Mouse (Mus musculus) C3H10T1/2 (cell line): ENCODE data around the gene Ldhc. TPM values are rescaled to one million over a fixed set of nuclear protein-coding genes. Genes with fewer than 3 reads are reported as not detected.

Experiments
- polyA plus RNA-seq, 2 experiments: library from polyadenylated mRNA; unstranded; fragments of >200 nt; fragmentation: generic; extraction: Trizol; gene quantifications; one replicate each; pipeline ENCODE4 v1.2.1; 2012; ENCODE audit warnings: missing spikeins in 2 of 2

The Ldhc gene
- not detected for polyA plus RNA-seq

GRCm38 (mm10) chr7:46860996-46861395 is at the start of gene Ldhc:
Gene Ldhc (plus strand): TSS chr7:46861203.

GRCm38 (mm10) chr7:46840787-46841525 is 20.0 kb upstream of the Ldhc start, which contains the start of gene Ldha:
Gene Ldha (plus strand): TSS chr7:46841475.

GRCm38 (mm10) chr7:46919551-46920176 is 58.7 kb downstream of the Ldhc start, which contains the start of gene Tsg101:
Gene Tsg101 (minus strand): TSS chr7:46919969.

Other genes with a start within 250 kb of the Ldhc start
- 10 to 100 TPM in 1 of 2 experiments, 1 to 10 TPM in 1; 8.7 to 18.8 TPM for gene Sergef, start 221.4 kb upstream of the Ldhc start, polyA plus RNA-seq
- gene Tph1, start 188.7 kb upstream of the Ldhc start, polyA plus RNA-seq = not detected
- 10 to 100 TPM; 12.0 to 19.1 TPM for gene Saal1, start 150.5 kb upstream of the Ldhc start, polyA plus RNA-seq
- gene Saa3, start 145.5 kb upstream of the Ldhc start, polyA plus RNA-seq = not detected
- gene Saa4, start 128.6 kb upstream of the Ldhc start, polyA plus RNA-seq = not detected
- not detected for gene Saa1, start 118.2 kb upstream of the Ldhc start, polyA plus RNA-seq
- gene Saa2, start 109.4 kb upstream of the Ldhc start, polyA plus RNA-seq = not detected
- gene Hps5, start 65.1 kb upstream of the Ldhc start, polyA plus RNA-seq = 10 to 100 TPM in 1 of 2 experiments, 1 to 10 TPM in 1; 1.3 to 10.8 TPM
- gene Gtf2h1, start 65.1 kb upstream of the Ldhc start, polyA plus RNA-seq = 10 to 100 TPM in 1 of 2 experiments, 1 to 10 TPM in 1; 1.3 to 12.2 TPM
- 1,000 to 10,000 TPM in 1 of 2 experiments, 100 to 1,000 TPM in 1; 578 to 1,659 TPM for gene Ldha, start 19.7 kb upstream of the Ldhc start, polyA plus RNA-seq
- 10 to 100 TPM; 16.1 to 42.5 TPM for gene Tsg101, start 58.8 kb downstream of the Ldhc start, polyA plus RNA-seq
- gene Uevld, start 97.3 kb downstream of the Ldhc start, polyA plus RNA-seq = 1 to 10 TPM in 1 of 2 experiments, under 1 TPM in 1; 0.44 to 7.0 TPM
- not detected for gene Gm9999, start 122.4 kb downstream of the Ldhc start, polyA plus RNA-seq
- gene Spty2d1, start 147.2 kb downstream of the Ldhc start, polyA plus RNA-seq = 1 to 10 TPM in 1 of 2 experiments, under 1 TPM in 1; 0.33 to 4.3 TPM
- 10 to 100 TPM in 1 of 2 experiments, 1 to 10 TPM in 1; 8.1 to 13.9 TPM for gene Tmem86a, start 189.4 kb downstream of the Ldhc start, polyA plus RNA-seq